Mouse (Mus musculus): ENCODE results near the gene Tmem120b. TPM values are rescaled to one million over a fixed set of nuclear protein-coding genes. Genes with fewer than 3 reads are reported as not detected.

Tmem120b gene
- total and polyA plus RNA-seq, 3 experiments: 4.8 to 8.0 (median 6.2) TPM

GRCm38 (mm10) chr5:123046916-123047315, 21.3 kb upstream of the Tmem120b start, which contains the start of gene Morn3 (continued):
- no peak for TF ChIP-seq RCOR1 (conservative IDR thresholded peaks at IDR 0.05; ENCODE audit: low read depth, low read length)
- TF ChIP-seq MAFK (IDR thresholded peaks at IDR 0.05; ENCODE audit: insufficient replicate concordance, low read length): no peak
- no peak for TF ChIP-seq NRF1 (IDR thresholded peaks at IDR 0.05; ENCODE audit: low read depth, low read length)
- TF ChIP-seq JUN (IDR thresholded peaks at IDR 0.05; ENCODE audit: insufficient read depth, low read depth, low read length): no peak

GRCm38 (mm10) chr5:123049271-123049670, 18.9 kb upstream of the Tmem120b start:
- no peaks in the 10 kb centered on the region for H3K27me3 ChIP-seq (replicated peaks)
- peak overlapping the region; percentile 3 to 45 (median 37) for H3K4me3 ChIP-seq (replicated peaks in 1 of 3; ENCODE audit: low read depth in 2 of 3, low read length in 2 of 3, poor library complexity in 1 of 3)
- peak; percentile 84 for DNase-seq (ENCODE audit: extremely low read depth)
- dilution Hi-C loops (cut with MboI; ENCODE audit: extremely low pct_ligation_motif_present, extremely low pct_unique_long_range_greater_than_20kb, low sequenced_read_pairs): no loop called here
- no peaks in the 10 kb centered on the region for H3K36me3 ChIP-seq (replicated peaks in 1 of 2; ENCODE audit: control insufficient read depth in 1 of 2, insufficient read depth in 1 of 2, low read length in 1 of 2)
- H3K4me2 ChIP-seq (ENCODE audit: insufficient read depth, low read depth, poor library complexity, severe bottlenecking): peak overlapping the region; percentile 74; the same call in 1 of the 2 replicates
- H3K9me3 ChIP-seq (replicated peaks; ENCODE audit: low read length): peaks cover 6% of the 10 kb centered on the region
- peaks cover 2 to 23% of the 10 kb centered on the region in 2 experiments; a peak in 2 of 4 replicates for H3K4me1 ChIP-seq (ENCODE audit: control insufficient read depth in 1 of 2, insufficient read depth in 2 of 2)
- TF ChIP-seq JUND (conservative IDR thresholded peaks at IDR 0.05; ENCODE audit: low read depth, low read length) (no peak), MAZ (IDR thresholded peaks at IDR 0.05; ENCODE audit: low read depth, low read length) (no peak), E2F4 (IDR thresholded peaks at IDR 0.05; ENCODE audit: insufficient replicate concordance, low read depth, low read length) (peak; percentile 87; the same call in 1 of the 2 replicates), USF2 (conservative IDR thresholded peaks at IDR 0.05; ENCODE audit: low read depth, low read length) (no peak), NELFE (IDR thresholded peaks at IDR 0.05; ENCODE audit: low read depth, low read length) (no peak), MXI1 (IDR thresholded peaks at IDR 0.05; ENCODE audit: low read depth, low read length) (peak; percentile 88), ELF1 (IDR thresholded peaks at IDR 0.05; ENCODE audit: low read depth, low read length) (peak; percentile 65), TBP (conservative IDR thresholded peaks at IDR 0.05; ENCODE audit: low read depth, low read length) (no peak), HCFC1 (IDR thresholded peaks at IDR 0.05; ENCODE audit: low read depth, low read length) (peak; percentile 40; the same call in 1 of the 2 replicates), POLR2A (IDR thresholded peaks at IDR 0.05; ENCODE audit: low read depth, low read length) (peak; percentile 62), SIN3A (IDR thresholded peaks at IDR 0.05; ENCODE audit: low read length) (peak; percentile 75)
- no peaks in the 10 kb centered on the region for H3K79me2 ChIP-seq (replicated peaks; ENCODE audit: control insufficient read depth, extremely low read depth, insufficient read depth, poor library complexity, severe bottlenecking)
- H3K27ac ChIP-seq (ENCODE audit: insufficient read depth, low read depth): no peak overlapping the region
- peak overlapping the region; percentile 15; the same call in 1 of the 2 replicates for H3K9ac ChIP-seq (ENCODE audit: insufficient read depth, low read depth)
- in situ Hi-C loops (cut with MboI; ENCODE audit: low pct_ligation_motif_present, low pct_unique_long_range_greater_than_20kb, low sequenced_read_pairs): loop anchor here (5.0 kb wide), 1 partner anchor 82 kb away; no protein-coding TSS in a partner anchor

- dilution Hi-C loops (cut with MboI; ENCODE audit: extremely low pct_ligation_motif_present, extremely low pct_unique_long_range_greater_than_20kb, low sequenced_read_pairs): no loop called here
- TF ChIP-seq TBP (conservative IDR thresholded peaks at IDR 0.05; ENCODE audit: low read depth, low read length) (no peak), CHD1 (IDR thresholded peaks at IDR 0.05; ENCODE audit: low read depth, low read length) (no peak), ZC3H11A (IDR thresholded peaks at IDR 0.05; ENCODE audit: low read depth, low read length) (no peak), PAX5 (IDR thresholded peaks at IDR 0.05; ENCODE audit: low read length) (no peak), CTCF (conservative IDR thresholded peaks at IDR 0.05 in 1 of 2, IDR thresholded peaks at IDR 0.05 in 1 of 2; ENCODE audit: low read depth in 2 of 2, low read length in 2 of 2) (no peak)
- no peaks in the 10 kb centered on the region for H3K79me2 ChIP-seq (replicated peaks; ENCODE audit: control insufficient read depth, extremely low read depth, insufficient read depth, poor library complexity, severe bottlenecking)
Measured at GRCm38 (mm10) chr5:123050918-123051317, 17.3 kb upstream of the Tmem120b start.

More at GRCm38 (mm10) chr5:123050918-123051317, 17.3 kb upstream of the Tmem120b start:
- Histone ChIP-seq H3K9me3 (replicated peaks; ENCODE audit: low read length) (peaks cover 6% of the 10 kb centered on the region), H3K36me3 (replicated peaks in 1 of 2; ENCODE audit: control insufficient read depth in 1 of 2, insufficient read depth in 1 of 2, low read length in 1 of 2) (no peaks in the 10 kb centered on the region), H3K4me2 (ENCODE audit: insufficient read depth, low read depth, poor library complexity, severe bottlenecking) (no peak overlapping the region), H3K4me3 (replicated peaks in 1 of 3; ENCODE audit: low read depth in 2 of 3, low read length in 2 of 3, poor library complexity in 1 of 3) (no peak overlapping the region), H3K27ac (ENCODE audit: insufficient read depth, low read depth) (no peak overlapping the region), H3K9ac (ENCODE audit: insufficient read depth, low read depth) (no peak overlapping the region), H3K27me3 (replicated peaks) (no peaks in the 10 kb centered on the region), H3K4me1 (ENCODE audit: control insufficient read depth in 1 of 2, insufficient read depth in 2 of 2) (peaks cover 2 to 18% of the 10 kb centered on the region in 2 experiments; a peak in 2 of 4 replicates)
- in situ Hi-C loops (cut with MboI; ENCODE audit: low pct_ligation_motif_present, low pct_unique_long_range_greater_than_20kb, low sequenced_read_pairs): no loop called here
- DNase-seq (ENCODE audit: extremely low read depth): no peak

Measured in CH12.LX (cell line).